Comparison of ENCODE assay signal across 8 mouse cellular contexts in the genomic region with DNA sequence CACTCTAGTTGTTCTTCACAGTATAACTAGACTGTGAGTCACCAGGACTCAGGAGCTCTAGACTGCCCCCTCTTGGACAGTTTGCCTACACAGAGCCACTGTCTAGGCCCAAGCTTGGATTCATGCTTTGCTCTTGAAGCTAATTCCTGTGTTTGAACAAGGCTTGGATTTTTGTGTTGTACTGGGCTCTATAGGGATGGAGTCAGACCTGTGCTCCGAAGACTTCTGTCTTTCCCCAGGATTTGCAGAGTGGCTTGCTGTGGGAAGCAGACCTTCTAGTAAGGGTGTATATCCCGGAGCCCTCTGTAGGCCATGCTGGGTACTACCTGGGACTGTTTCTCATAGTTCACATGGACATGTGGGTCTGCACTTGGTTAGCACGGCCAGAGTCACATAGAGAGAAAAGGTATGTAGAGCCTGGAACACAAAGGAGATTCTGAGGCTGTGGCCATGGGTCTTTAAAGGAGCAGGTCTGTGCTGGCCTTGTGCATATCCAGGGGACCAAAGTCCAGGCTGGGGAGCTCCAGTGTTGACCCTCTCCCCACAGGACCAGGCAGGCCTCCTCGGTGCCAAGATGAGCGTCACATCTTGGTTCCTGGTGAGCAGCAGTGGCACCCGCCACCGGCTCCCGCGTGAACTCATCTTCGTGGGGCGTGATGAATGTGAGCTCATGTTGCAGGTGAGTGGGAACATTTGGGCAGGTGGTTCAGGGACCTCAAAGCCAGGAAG. TPM values are rescaled to one million over a fixed set of nuclear protein-coding genes. Genes with fewer than 3 reads are reported as not detected.
DNase-seq lines count a peak whose midpoint lies in the region; ATAC-seq and TF ChIP-seq lines count a peak whose summit lies in the region.

No protein-coding gene starts in this region.

- no peak overlapping the region for H3K4me3 ChIP-seq in small intestine, adult 2 months (ENCODE audit: low read depth, low read length)

- TF ChIP-seq CTCF in small intestine, adult 2 months (IDR thresholded peaks at IDR 0.05; ENCODE audit: extremely low read depth, insufficient read length, insufficient replicate concordance, low read depth, low read length) = peak; percentile 98; the same call in 1 of the 2 replicates

- DNase-seq in gastrocnemius, adult 18-20 months (ENCODE audit: low spot score) = peak; percentile 48
- DNase-seq in gastrocnemius, postnatal 25 days = no peak
- DNase-seq in adrenal gland, adult 18-20 months (ENCODE audit: low spot score in 2 of 2) = peak; percentile 38 to 62
- DNase-seq in embryo, embryonic 10.5 days (ENCODE audit: low spot score) = peak; percentile 87
- DNase-seq in heart, postnatal 36 days = peak; percentile 57 to 76
- DNase-seq in layer of hippocampus, postnatal 10 days (ENCODE audit: low spot score in 2 of 2) = peak; percentile 76 to 80

- peak; percentile 80 for ATAC-seq in megakaryocyte-erythroid progenitor cell, adult 5-6 weeks (replicated peaks; ENCODE audit: low FRiP score, low TSS enrichment, poor library complexity, severe bottlenecking)

- WGBS in small intestine, adult 2 months = 65% methylated on average over 11 of the region's 11 CpGs

- intact Hi-C loops in heart, postnatal 36 days (cut with DNase I) = no loop called here

- H3K36me3 ChIP-seq in small intestine, adult 2 months (ENCODE audit: control insufficient read depth, insufficient read depth, low read length) = peaks cover 11% of the 10 kb centered on the region

- no peak for TF ChIP-seq POLR2A in small intestine, adult 2 months (IDR thresholded peaks at IDR 0.05; ENCODE audit: low read depth, low read length)

- no peaks in the 10 kb centered on the region for H3K27me3 ChIP-seq in small intestine, adult 2 months (ENCODE audit: control insufficient read depth, insufficient read depth, low read length)

- no peak overlapping the region for H3K27ac ChIP-seq in small intestine, adult 2 months (ENCODE audit: insufficient read depth, low read depth, low read length)

- H3K4me1 ChIP-seq in small intestine, adult 2 months (ENCODE audit: control insufficient read depth, insufficient read depth, insufficient read length, low read length) = peaks cover 15% of the 10 kb centered on the region

RNA-seq across cellular contexts. Expression of gene Cep170b, which starts 4.0 kb away (rescaled TPM):
- 10 to 100 TPM in 1 of 2 experiments, 1 to 10 TPM in 1; 9.0 to 12.8 TPM for total RNA-seq in gastrocnemius, adult 18-20 months (2021)
- total RNA-seq in gastrocnemius, postnatal 25 days (2021) = 1 to 10 TPM; 8.8 to 9.1 TPM
- total RNA-seq in adrenal gland, adult 18-20 months (2021) = 10 to 100 TPM; 36.4 to 48.5 TPM
- 10 to 100 TPM in 1 of 2 experiments, 1 to 10 TPM in 1; 9.2 to 11.3 TPM for total RNA-seq in heart, postnatal 36 days (2021)
- 100 to 1,000 TPM; 180 to 199 TPM for total RNA-seq in layer of hippocampus, postnatal 10 days (2021)
- total RNA-seq in megakaryocyte-erythroid progenitor cell, adult 5-6 weeks (2014; fragmentation: Nextera tagmentation) = 0.07 and 2.0 TPM in 2 replicates
- total RNA-seq in megakaryocyte-erythroid progenitor cell, adult 5-6 weeks (2017) = 0.11 and 20.5 TPM in 2 replicates
- 59.3 and 99.3 TPM in 2 replicates for polyA plus RNA-seq in small intestine, adult 2 months (2012; rRNA removed)

RNA-seq across cellular contexts. Expression of gene Pld4, which starts 36.2 kb away (rescaled TPM):
- 1 to 10 TPM; 1.3 to 3.4 TPM for total RNA-seq in gastrocnemius, adult 18-20 months (2021)
- total RNA-seq in gastrocnemius, postnatal 25 days (2021) = 1 to 10 TPM; 3.5 to 3.9 TPM
- total RNA-seq in adrenal gland, adult 18-20 months (2021) = 10 to 100 TPM; 11.2 to 18.1 TPM
- total RNA-seq in heart, postnatal 36 days (2021) = 1 to 10 TPM; 6.1 to 8.9 TPM
- total RNA-seq in layer of hippocampus, postnatal 10 days (2021) = 10 to 100 TPM in 1 of 2 experiments, 1 to 10 TPM in 1; 9.2 to 11.7 TPM
- total RNA-seq in megakaryocyte-erythroid progenitor cell, adult 5-6 weeks (2014; fragmentation: Nextera tagmentation) = 1.2 TPM in 1 of 2 replicates, not detected in the other
- total RNA-seq in megakaryocyte-erythroid progenitor cell, adult 5-6 weeks (2017) = 0.14 and 0.46 TPM in 2 replicates
- polyA plus RNA-seq in small intestine, adult 2 months (2012; rRNA removed) = 21.8 and 28.2 TPM in 2 replicates

RNA-seq across cellular contexts. Expression of gene Zbtb42, which starts 45.6 kb away (rescaled TPM):
- total RNA-seq in gastrocnemius, adult 18-20 months (2021) = under 1 TPM; 0.59 to 0.90 TPM
- total RNA-seq in gastrocnemius, postnatal 25 days (2021) = 1 to 10 TPM; 1.2 to 1.9 TPM
- 1 to 10 TPM; 4.5 to 6.9 TPM for total RNA-seq in adrenal gland, adult 18-20 months (2021)
- total RNA-seq in heart, postnatal 36 days (2021) = 1 to 10 TPM; 4.7 to 5.7 TPM
- total RNA-seq in layer of hippocampus, postnatal 10 days (2021) = under 1 TPM; 0.33 to 0.80 TPM
- total RNA-seq in megakaryocyte-erythroid progenitor cell, adult 5-6 weeks (2014; fragmentation: Nextera tagmentation) = 0.33 and 0.67 TPM in 2 replicates
- 0.11 and 6.8 TPM in 2 replicates for total RNA-seq in megakaryocyte-erythroid progenitor cell, adult 5-6 weeks (2017)
- polyA plus RNA-seq in small intestine, adult 2 months (2012; rRNA removed) = 27.7 and 32.8 TPM in 2 replicates

RNA-seq across cellular contexts. Expression of gene Akt1, which starts 49.6 kb away (rescaled TPM):
- total RNA-seq in gastrocnemius, adult 18-20 months (2021) = 10 to 100 TPM; 44.7 to 49.5 TPM
- 10 to 100 TPM; 63.5 to 69.7 TPM for total RNA-seq in gastrocnemius, postnatal 25 days (2021)
- total RNA-seq in adrenal gland, adult 18-20 months (2021) = 100 to 1,000 TPM; 184 to 355 TPM
- 100 to 1,000 TPM; 184 to 212 TPM for total RNA-seq in heart, postnatal 36 days (2021)
- total RNA-seq in layer of hippocampus, postnatal 10 days (2021) = 100 to 1,000 TPM; 182 to 185 TPM
- 101 and 119 TPM in 2 replicates for total RNA-seq in megakaryocyte-erythroid progenitor cell, adult 5-6 weeks (2014; fragmentation: Nextera tagmentation)
- total RNA-seq in megakaryocyte-erythroid progenitor cell, adult 5-6 weeks (2017) = 42.9 and 71.8 TPM in 2 replicates
- 79.0 and 88.7 TPM in 2 replicates for polyA plus RNA-seq in small intestine, adult 2 months (2012; rRNA removed)
